Mouse (Mus musculus) thymus, adult 2 months (tissue): Measurements from ENCODE around the gene Bysl.

Experiments
- CTCF ChIP-seq: fragments of 200-500 bp; IDR thresholded peaks from 2 replicates; pipeline ENCODE4 v1.5.1; 2012; ENCODE audit warnings: mild to moderate bottlenecking, control low read depth, low read length, moderate library complexity, borderline replicate concordance; ENCODE audit not compliant: control insufficient read depth, poor library complexity, insufficient read depth; ENCODE audit errors: extremely low read depth
- POLR2A ChIP-seq: fragments of 200-500 bp; IDR thresholded peaks from 2 replicates; pipeline ENCODE4 v1.6.1; 2012; ENCODE audit warnings: mild to moderate bottlenecking, low read length, control low read depth, moderate library complexity; ENCODE audit not compliant: control insufficient read depth, poor library complexity, insufficient read depth; ENCODE audit errors: extremely low read depth

- no peak for TF ChIP-seq POLR2A
- TF ChIP-seq CTCF = no peak
These were observed 47.5 kb upstream of the Bysl start for GRCm38 (mm10) chr17:47658741-47659243.
